Mouse (Mus musculus) heart, embryonic 16.5 days (tissue): ENCODE measurements around the gene March5. TPM values are rescaled to one million over a fixed set of nuclear protein-coding genes. Genes with fewer than 3 reads are reported as not detected.
A peak's percentile ranks its signal among the peaks of the same experiment; 100 is the strongest.
"Not testable (repeated sequence)": the region's sequence is repeated elsewhere in the genome, so short reads cannot be mapped to it uniquely, and the experiment has no call there.

Source experiments
- ATAC-seq: fragments of 200-750 bp; cut with Nextera tagmentation; replicated peaks from 2 replicates; pipeline ENCODE4 v1.8.0; 2017; ENCODE audit warnings: moderate number of reproducible peaks; ENCODE audit not compliant: insufficient read depth, low FRiP score; ENCODE audit errors: extremely low read depth
- H3K27ac ChIP-seq: fragments of 300-500 bp; sonication (generic); 2 replicates; pipeline ENCODE4 v1.5.1; 2014; ENCODE audit warnings: mild to moderate bottlenecking, low read length, control low read depth, moderate library complexity
- H3K27me3 ChIP-seq: fragments of 300-500 bp; sonication (generic); 2 replicates; pipeline ENCODE4 v1.6.1; 2014; ENCODE audit warnings: low read length, mixed read lengths; ENCODE audit not compliant: control insufficient read depth, insufficient read depth
- H3K36me3 ChIP-seq: fragments of 300-500 bp; sonication (generic); 2 replicates; pipeline ENCODE4 v1.6.1; 2014; ENCODE audit not compliant: control insufficient read depth, insufficient read depth
- H3K4me1 ChIP-seq: fragments of 300-500 bp; sonication (generic); 2 replicates; pipeline ENCODE4 v1.6.1; 2014; ENCODE audit warnings: low read length, mixed read lengths; ENCODE audit not compliant: control insufficient read depth, insufficient read depth
- H3K4me2 ChIP-seq: fragments of 300-500 bp; sonication (generic); 2 replicates; pipeline ENCODE4 v1.6.1; 2014; ENCODE audit warnings: low read depth, mild to moderate bottlenecking, control low read depth, low read length
- H3K4me3 ChIP-seq: fragments of 300-500 bp; sonication (generic); 2 replicates; pipeline ENCODE4 v1.5.1; 2014; ENCODE audit warnings: mild to moderate bottlenecking, control low read depth, low read length
- H3K9ac ChIP-seq: fragments of 300-500 bp; sonication (generic); 2 replicates; pipeline ENCODE4 v1.6.1; 2014; ENCODE audit warnings: low read length, control low read depth
- H3K9me3 ChIP-seq: fragments of 300-500 bp; sonication (generic); replicated peaks from 2 replicates; pipeline ENCODE4 v1.6.1; 2016; ENCODE audit warnings: low read length; ENCODE audit not compliant: control insufficient read depth
- WGBS: fragments of 180-500 bp; shearing (Covaris S2); extraction: QIAGEN DNeasy Blood & Tissue Kit; methylation state at CpG from one replicate; pipeline ENCODE4 v1.1.7; 2014; 5-methylcytosine and 5-hydroxymethylcytosine counted together
- polyA plus RNA-seq: library from polyadenylated mRNA; unstranded; fragments of >200 nt; fragmentation: Nextera tagmentation; extraction: Ambion mirVana; gene quantifications from 2 replicates; pipeline ENCODE4 v1.2.1, GENCODE M21; 2015

March5 gene
- polyA plus RNA-seq, 1 experiment from 2014 or later = 77.0 TPM

DNA sequence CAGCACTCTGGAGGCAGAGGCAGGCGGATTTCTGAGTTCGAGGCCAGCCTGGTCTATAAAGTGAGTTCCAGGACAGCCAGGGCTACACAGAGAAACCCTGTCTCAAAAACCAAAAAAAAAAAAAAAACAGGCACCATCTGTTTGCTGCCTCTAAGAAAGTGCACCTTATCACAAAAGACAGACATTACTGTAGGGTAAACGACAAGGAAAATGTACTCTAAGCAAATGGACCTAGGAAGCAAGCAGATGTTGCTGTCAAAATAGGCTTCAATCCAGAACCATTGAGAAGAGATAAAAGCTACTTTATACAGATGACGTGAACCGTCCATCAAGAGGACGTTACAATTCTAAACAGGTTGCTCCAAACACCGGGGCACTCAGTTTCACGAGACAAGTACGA lies 25.3 kb downstream of the March5 start:
- H3K9ac ChIP-seq, H3K4me2 ChIP-seq, H3K36me3 ChIP-seq, ATAC-seq, H3K27ac ChIP-seq, H3K4me3 ChIP-seq, H3K9me3 ChIP-seq, H3K4me1 ChIP-seq: not testable (repeated sequence)
- H3K27me3 ChIP-seq = peaks cover 22% of the 10 kb centered on the region
- WGBS = 72% methylated on average over 9 of the region's 9 CpGs

- H3K27ac ChIP-seq = no peak overlapping the region
- H3K9me3 ChIP-seq = no peaks in the 10 kb centered on the region
- 3% methylated on average over 63 of the region's 63 CpGs for WGBS
- ATAC-seq = 0 out of 2 replicates have a peak, but pooled peaks have one; percentile 28
- H3K4me3 ChIP-seq = peak overlapping the region; percentile 55
- peaks cover 24% of the 10 kb centered on the region for H3K27me3 ChIP-seq
- H3K9ac ChIP-seq = peak overlapping the region; percentile 38
- peaks cover 8% of the 10 kb centered on the region for H3K4me1 ChIP-seq
- no peaks in the 10 kb centered on the region for H3K36me3 ChIP-seq
- peak overlapping the region; percentile 86 for H3K4me2 ChIP-seq
Observed at GRCm38 (mm10) chr19:37233561-37234539, 26.5 kb downstream of the March5 start.

DNA sequence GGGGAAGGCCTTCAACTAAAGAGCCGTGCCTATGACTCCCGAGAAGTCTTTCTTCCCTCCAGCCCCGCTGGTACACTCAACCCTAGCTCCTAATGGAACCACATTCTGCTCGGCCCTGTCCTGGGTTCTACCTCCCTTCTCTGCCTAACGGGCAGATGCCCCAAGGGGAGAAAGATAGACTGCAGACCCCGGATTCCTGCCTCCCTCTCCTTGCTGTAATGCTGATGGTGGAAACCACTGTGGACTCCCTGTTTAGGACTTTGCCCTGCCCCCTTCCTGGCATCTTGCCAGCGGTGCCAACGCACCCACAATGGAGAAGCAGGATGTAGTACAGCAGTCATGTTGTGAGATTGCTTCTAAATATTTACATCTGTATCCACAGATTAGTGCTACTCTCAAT lies 28.5 kb downstream of the March5 start:
- no peak overlapping the region for H3K4me2 ChIP-seq
- H3K9me3 ChIP-seq = no peaks in the 10 kb centered on the region
- peaks cover 8% of the 10 kb centered on the region for H3K4me1 ChIP-seq
- H3K27me3 ChIP-seq = peaks cover 24% of the 10 kb centered on the region
- H3K27ac ChIP-seq = no peak overlapping the region
- WGBS = 55% methylated on average over 8 of the region's 8 CpGs
- no peaks in the 10 kb centered on the region for H3K36me3 ChIP-seq
- H3K4me3 ChIP-seq = no peak overlapping the region
- H3K9ac ChIP-seq = no peak overlapping the region
- no peak for ATAC-seq

DNA sequence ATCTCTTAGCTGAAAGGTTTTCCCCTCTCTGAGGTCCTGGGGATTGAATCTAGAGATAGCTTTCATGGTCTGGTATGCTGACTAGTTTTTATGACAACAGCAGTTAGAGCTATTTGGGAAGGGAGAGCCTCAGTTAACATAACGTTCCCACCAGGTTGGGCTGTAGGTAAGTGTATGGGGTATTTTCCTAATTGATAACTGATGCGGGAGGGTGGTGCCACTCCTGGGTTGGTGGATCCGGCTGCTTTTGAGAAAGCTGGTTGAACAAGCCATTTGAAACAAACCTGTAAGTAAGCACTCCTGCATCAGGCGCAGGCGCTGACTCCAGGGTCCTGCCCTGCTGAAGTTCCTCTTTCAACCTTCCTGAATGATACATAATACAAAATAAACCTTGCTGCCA lies 30.0 kb downstream of the March5 start:
- H3K27me3 ChIP-seq = peaks cover 24% of the 10 kb centered on the region
- no peaks in the 10 kb centered on the region for H3K9me3 ChIP-seq
- peaks cover 8% of the 10 kb centered on the region for H3K4me1 ChIP-seq
- ATAC-seq = no peak
- H3K27ac ChIP-seq = no peak overlapping the region
- WGBS = 52% methylated on average over 5 of the region's 5 CpGs
- H3K4me2 ChIP-seq = no peak overlapping the region
- no peak overlapping the region for H3K4me3 ChIP-seq
- no peak overlapping the region for H3K9ac ChIP-seq
- H3K36me3 ChIP-seq = no peaks in the 10 kb centered on the region

- WGBS = 5% methylated on average over 15 of the region's 15 CpGs
- Histone ChIP-seq H3K4me3 (no peak overlapping the region), H3K27me3 (peaks cover 22% of the 10 kb centered on the region), H3K9me3 (no peaks in the 10 kb centered on the region), H3K27ac (no peak overlapping the region), H3K36me3 (no peaks in the 10 kb centered on the region), H3K4me1 (peaks cover 8% of the 10 kb centered on the region), H3K9ac (no peak overlapping the region), H3K4me2 (peak overlapping the region; percentile 41)
- ATAC-seq = no peak
Observed at GRCm38 (mm10) chr19:37237712-37238437, 30.5 kb downstream of the March5 start.

DNA sequence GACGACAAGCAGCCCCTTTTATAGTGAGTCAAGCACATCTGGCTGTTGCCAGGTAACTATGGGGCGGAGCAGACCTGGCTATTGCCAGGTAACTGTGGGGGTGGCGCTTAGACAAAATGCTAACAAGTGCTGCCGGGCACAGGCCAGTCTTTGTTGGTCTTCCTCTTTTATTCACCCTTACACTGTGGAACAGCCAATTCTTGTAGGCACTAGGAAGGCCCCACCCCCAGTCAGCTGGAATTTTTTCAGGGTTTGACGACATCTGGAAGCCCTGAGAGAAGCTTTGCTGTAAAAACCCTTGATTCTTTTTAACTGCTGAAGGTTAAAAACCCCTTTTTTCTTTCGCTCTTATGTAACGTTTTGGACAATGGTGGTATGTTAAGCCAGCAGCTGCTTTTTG lies 31.3 kb downstream of the March5 start:
- H3K36me3 ChIP-seq = no peaks in the 10 kb centered on the region
- H3K9me3 ChIP-seq = no peaks in the 10 kb centered on the region
- no peak overlapping the region for H3K27ac ChIP-seq
- H3K4me2 ChIP-seq = no peak overlapping the region
- WGBS = 18% methylated on average over 7 of the region's 7 CpGs
- H3K9ac ChIP-seq = no peak overlapping the region
- no peak for ATAC-seq
- peaks cover 6% of the 10 kb centered on the region for H3K4me1 ChIP-seq
- H3K27me3 ChIP-seq = peaks cover 20% of the 10 kb centered on the region
- H3K4me3 ChIP-seq = no peak overlapping the region

DNA sequence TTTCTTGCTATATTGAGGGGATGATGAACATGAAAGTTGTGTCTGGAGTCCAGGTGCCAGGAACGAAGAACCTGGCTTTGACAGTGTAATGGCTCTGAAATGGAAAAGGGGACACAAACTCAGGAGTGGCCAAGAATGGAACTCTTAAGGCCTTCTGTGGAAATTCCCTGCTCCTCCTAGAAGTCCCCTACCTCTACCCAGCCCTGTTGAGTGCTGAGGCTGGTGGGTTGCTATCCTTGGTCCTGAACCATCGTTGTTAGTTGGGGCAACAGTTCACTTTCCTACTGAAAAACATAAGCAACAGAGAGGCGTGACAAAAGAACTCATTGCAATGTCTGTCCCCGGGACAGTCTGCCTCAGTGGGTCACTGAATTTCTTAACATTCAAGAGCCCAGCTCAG lies 31.8 kb downstream of the March5 start:
- 15% methylated on average over 4 of the region's 4 CpGs for WGBS
- no peaks in the 10 kb centered on the region for H3K9me3 ChIP-seq

GRCm38 (mm10) chr19:37241201-37241600 lies 33.9 kb downstream of the March5 start:
- no peak overlapping the region for H3K4me2 ChIP-seq
- no peak overlapping the region for H3K9ac ChIP-seq
- WGBS = 70% methylated on average over 5 of the region's 5 CpGs
- no peaks in the 10 kb centered on the region for H3K4me1 ChIP-seq
- no peaks in the 10 kb centered on the region for H3K36me3 ChIP-seq
- peaks cover 2% of the 10 kb centered on the region; the same call in 1 of the 2 replicates for H3K9me3 ChIP-seq
- H3K27ac ChIP-seq = no peak overlapping the region
- 0 out of 2 replicates have a peak, but pooled peaks cover 2% of the 10 kb centered on the region for H3K27me3 ChIP-seq
- ATAC-seq = no peak
- no peak overlapping the region for H3K4me3 ChIP-seq

More for the DNA sequence above, 31.8 kb downstream of the March5 start:
- Histone ChIP-seq H3K9ac (no peak overlapping the region), H3K27ac (no peak overlapping the region), H3K4me1 (peaks cover 2% of the 10 kb centered on the region), H3K4me3 (no peak overlapping the region), H3K27me3 (peaks cover 16% of the 10 kb centered on the region), H3K4me2 (no peak overlapping the region), H3K36me3 (no peaks in the 10 kb centered on the region)
- ATAC-seq = no peak; the same call in 1 of the 2 replicates

GRCm38 (mm10) chr19:37242707-37243106 lies 35.4 kb downstream of the March5 start:
- Histone ChIP-seq H3K4me1 (no peaks in the 10 kb centered on the region), H3K9me3 (peaks cover 2% of the 10 kb centered on the region; the same call in 1 of the 2 replicates), H3K9ac (no peak overlapping the region), H3K27ac (no peak overlapping the region), H3K4me2 (no peak overlapping the region), H3K4me3 (no peak overlapping the region), H3K27me3 (0 out of 2 replicates have a peak, but pooled peaks cover 2% of the 10 kb centered on the region), H3K36me3 (no peaks in the 10 kb centered on the region)
- ATAC-seq = no peak
- WGBS = 39% methylated on average over 2 of the region's 2 CpGs
